Mouse (Mus musculus) MEL (cell line): Measurements from ENCODE around the gene Folr1. TPM values are rescaled to one million over a fixed set of nuclear protein-coding genes. Genes with fewer than 3 reads are reported as not detected.

Experiments
- DNase-seq: peaks from one replicate; pipeline ENCODE4 v3.0.0; 2011; ENCODE audit warnings: low read depth, low spot score
- H3K27ac ChIP-seq: 2 replicates; pipeline ENCODE4 v1.5.1; 2012; ENCODE audit warnings: low read depth, mild to moderate bottlenecking, control low read depth, low read length, moderate library complexity; ENCODE audit not compliant: control insufficient read depth
- H3K27me3 ChIP-seq, 2 experiments: fragments of 150-350 bp in 1 of 2; sonication (generic) in 1 of 2; 2 replicates each; pipeline ENCODE4 v1.6.1; 2012; ENCODE audit warnings: low read length in 2 of 2, mild to moderate bottlenecking in 2 of 2, improper control_type of control experiment in 1 of 2, moderate library complexity in 1 of 2; ENCODE audit not compliant: insufficient read depth in 2 of 2, control insufficient read depth in 1 of 2
- H3K36me3 ChIP-seq, 2 experiments: 2 replicates each; pipeline ENCODE4 v1.6.1; 2012 to 2014; ENCODE audit warnings: low read length in 2 of 2, improper control_type of control experiment in 1 of 2, inconsistent platforms in 1 of 2, mild to moderate bottlenecking in 1 of 2; ENCODE audit not compliant: insufficient read depth in 2 of 2, control insufficient read depth in 1 of 2
- H3K4me1 ChIP-seq, 2 experiments: fragments of 150-350 bp in 1 of 2; sonication (generic) in 1 of 2; 2 replicates each; pipeline ENCODE4 v1.6.1; 2012; ENCODE audit warnings: low read length in 2 of 2, improper control_type of control experiment in 1 of 2, mild to moderate bottlenecking in 1 of 2; ENCODE audit not compliant: insufficient read depth in 2 of 2, control insufficient read depth in 1 of 2
- H3K4me3 ChIP-seq, 2 experiments: fragments of 150-350 bp in 1 of 2; sonication (generic) in 1 of 2; 2 replicates each; pipeline ENCODE4 v1.5.1; 2012; ENCODE audit warnings: low read depth in 2 of 2, low read length in 2 of 2, mild to moderate bottlenecking in 2 of 2, moderate library complexity in 2 of 2, control low read depth in 1 of 2, improper control_type of control experiment in 1 of 2; ENCODE audit not compliant: control insufficient read depth in 1 of 2, insufficient read depth in 1 of 2
- H3K79me2 ChIP-seq: 2 replicates; pipeline ENCODE4 v1.6.1; 2012; ENCODE audit warnings: mild to moderate bottlenecking, low read length, moderate library complexity; ENCODE audit not compliant: control insufficient read depth, poor library complexity, insufficient read depth
- H3K9ac ChIP-seq: 2 replicates; pipeline ENCODE4 v1.6.1; 2012; ENCODE audit warnings: low read depth, mild to moderate bottlenecking, control low read depth, low read length, moderate library complexity; ENCODE audit not compliant: control insufficient read depth, poor library complexity, severe bottlenecking
- H3K9me3 ChIP-seq: fragments of 150-350 bp; sonication (generic); replicated peaks from 2 replicates; pipeline ENCODE4 v1.6.1; 2012; ENCODE audit warnings: mild to moderate bottlenecking, low read length, improper control_type of control experiment, moderate library complexity; ENCODE audit not compliant: insufficient read depth
- CHD1 ChIP-seq: IDR thresholded peaks from 2 replicates; pipeline ENCODE4 v1.6.1; 2012; ENCODE audit warnings: low read depth, mild to moderate bottlenecking, inconsistent platforms, low read length, improper control_type of control experiment
- CHD2 ChIP-seq: IDR thresholded peaks from 2 replicates; pipeline ENCODE4 v1.6.1; 2011; ENCODE audit warnings: low read length, improper control_type of control experiment
- CTCF ChIP-seq, 3 experiments: IDR thresholded peaks in 2 of 3; conservative IDR thresholded peaks in 1 of 3; 2 replicates each; pipeline ENCODE4 v1.5.1; 2011 to 2012; ENCODE audit warnings: low read length in 3 of 3, low read depth in 2 of 3, mild to moderate bottlenecking in 2 of 3, improper control_type of control experiment in 1 of 3, inconsistent platforms in 1 of 3, mixed read lengths in 1 of 3, moderate library complexity in 1 of 3; ENCODE audit not compliant: control insufficient read depth in 1 of 3, insufficient read depth in 1 of 3, poor library complexity in 1 of 3, severe bottlenecking in 1 of 3
- ETS1 ChIP-seq: IDR thresholded peaks from 2 replicates; pipeline ENCODE4 v1.6.1; 2012; ENCODE audit warnings: low read depth, mild to moderate bottlenecking, inconsistent platforms, low read length, improper control_type of control experiment, moderate library complexity
- HCFC1 ChIP-seq: IDR thresholded peaks from 2 replicates; pipeline ENCODE4 v1.6.1; 2012; ENCODE audit warnings: low read depth, mild to moderate bottlenecking, inconsistent platforms, low read length, improper control_type of control experiment, moderate library complexity
- MAFK ChIP-seq: IDR thresholded peaks from 2 replicates; pipeline ENCODE4 v1.6.1; 2011; ENCODE audit warnings: low read depth, mild to moderate bottlenecking, low read length, improper control_type of control experiment, borderline replicate concordance
- MAX ChIP-seq: IDR thresholded peaks from 2 replicates; pipeline ENCODE4 v1.6.1; 2011; ENCODE audit warnings: low read length, improper control_type of control experiment
- MEF2A ChIP-seq: IDR thresholded peaks from 2 replicates; pipeline ENCODE4 v1.6.1; 2014; ENCODE audit warnings: low read depth, mild to moderate bottlenecking, inconsistent platforms, low read length, improper control_type of control experiment; ENCODE audit not compliant: poor library complexity, insufficient replicate concordance, severe bottlenecking; ENCODE audit errors: extremely low read depth
- MXI1 ChIP-seq: IDR thresholded peaks from 2 replicates; pipeline ENCODE4 v1.6.1; 2011; ENCODE audit warnings: mild to moderate bottlenecking, low read depth, low read length, improper control_type of control experiment
- MYC ChIP-seq: IDR thresholded peaks from 2 replicates; pipeline ENCODE4 v1.6.1; 2011; ENCODE audit warnings: low read depth, mild to moderate bottlenecking, low read length, improper control_type of control experiment, moderate library complexity
- NELFE ChIP-seq: IDR thresholded peaks from 2 replicates; pipeline ENCODE4 v1.6.1; 2011; ENCODE audit warnings: low read depth, low read length, improper control_type of control experiment
- NRF1 ChIP-seq: IDR thresholded peaks from 2 replicates; pipeline ENCODE4 v1.6.1; 2014; ENCODE audit warnings: low read depth, mild to moderate bottlenecking, inconsistent platforms, low read length, improper control_type of control experiment, moderate library complexity; ENCODE audit not compliant: poor library complexity, insufficient read depth, severe bottlenecking
- RCOR1 ChIP-seq: IDR thresholded peaks from 2 replicates; pipeline ENCODE4 v1.6.1; 2012; ENCODE audit warnings: low read depth, mild to moderate bottlenecking, inconsistent platforms, low read length, improper control_type of control experiment
- SIN3A ChIP-seq: IDR thresholded peaks from 2 replicates; pipeline ENCODE4 v1.6.1; 2012; ENCODE audit warnings: low read length, improper control_type of control experiment, inconsistent platforms
- TAL1 ChIP-seq: IDR thresholded peaks from 2 replicates; pipeline ENCODE4 v1.6.1; 2012; ENCODE audit warnings: mild to moderate bottlenecking, inconsistent platforms, low read length, moderate library complexity, mixed read lengths
- TBP ChIP-seq: IDR thresholded peaks from 2 replicates; pipeline ENCODE4 v1.8.0; 2011; ENCODE audit warnings: low read depth, low read length, improper control_type of control experiment
- TCF12 ChIP-seq: IDR thresholded peaks from 2 replicates; pipeline ENCODE4 v1.6.1; 2014; ENCODE audit warnings: low read depth, mild to moderate bottlenecking, inconsistent platforms, low read length, improper control_type of control experiment, moderate library complexity
- UBTF ChIP-seq: IDR thresholded peaks from 2 replicates; pipeline ENCODE4 v1.6.1; 2012; ENCODE audit warnings: low read depth, mild to moderate bottlenecking, inconsistent platforms, low read length, improper control_type of control experiment, moderate library complexity, borderline replicate concordance; ENCODE audit not compliant: insufficient read depth
- USF2 ChIP-seq, 2 experiments: IDR thresholded peaks; 2 replicates each; pipeline ENCODE4 v1.6.1; 2011 to 2012; ENCODE audit warnings: improper control_type of control experiment in 2 of 2, low read length in 2 of 2, borderline replicate concordance in 1 of 2, inconsistent platforms in 1 of 2, low read depth in 1 of 2, mild to moderate bottlenecking in 1 of 2; ENCODE audit not compliant: insufficient read depth in 1 of 2
- ZC3H11A ChIP-seq: IDR thresholded peaks from 2 replicates; pipeline ENCODE4 v1.6.1; 2012; ENCODE audit warnings: low read depth, mild to moderate bottlenecking, inconsistent platforms, low read length, improper control_type of control experiment
- ZMIZ1 ChIP-seq: IDR thresholded peaks from 2 replicates; pipeline ENCODE4 v1.6.1; 2012; ENCODE audit warnings: low read depth, mild to moderate bottlenecking, inconsistent platforms, low read length, improper control_type of control experiment, moderate library complexity
- ZNF384 ChIP-seq: IDR thresholded peaks from 2 replicates; pipeline ENCODE4 v1.6.1; 2012; ENCODE audit warnings: low read depth, mild to moderate bottlenecking, inconsistent platforms, low read length, improper control_type of control experiment
- polyA plus RNA-seq, 2 experiments: library from polyadenylated mRNA; stranded (reverse) in 1 of 2; unstranded in 1 of 2; fragments of >175 nt in 1 of 2; fragments of >200 nt in 1 of 2; gene quantifications; 2 replicates each; pipeline versions ENCODE4 v1.2.1 to v1.2.4; 2012; ENCODE audit warnings: low replicate concordance in 2 of 2, low read depth in 1 of 2; ENCODE audit not compliant: insufficient read length in 2 of 2, insufficient read depth in 1 of 2, missing spikeins in 1 of 2
- total RNA-seq: library from RNA; depleted of rRNA; stranded (reverse); fragments of 300-350 nt; gene quantifications from 2 replicates; pipeline ENCODE4 v1.2.3, GENCODE M21; 2012

Folr1 gene
- total and polyA plus RNA-seq, 3 experiments = 0.07 to 0.12 TPM; not detected in 1

DNA sequence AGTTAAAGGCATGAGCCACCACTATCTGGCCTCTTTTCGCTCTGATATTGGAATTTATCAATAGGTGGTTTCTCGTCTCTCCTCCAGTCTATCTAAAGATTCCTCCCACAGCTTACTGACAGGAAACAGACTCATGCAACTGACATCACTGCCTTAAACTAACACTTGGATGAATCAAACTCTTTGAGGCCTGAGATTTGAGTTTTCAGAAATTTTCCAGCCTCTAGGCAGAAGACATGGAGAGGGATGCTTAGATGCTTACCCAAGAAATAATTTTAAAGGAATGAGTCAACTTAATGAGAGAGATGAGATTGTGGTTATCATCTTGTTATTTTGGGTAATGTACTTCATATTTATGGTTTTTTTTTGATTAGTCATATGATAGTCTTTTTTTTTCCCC lies 16.8 kb downstream of the Folr1 start:
- H3K9ac ChIP-seq = no peak overlapping the region
- H3K36me3 ChIP-seq = no peaks in the 10 kb centered on the region; a peak in 1 of 4 replicates
- no peak for TF ChIP-seq TBP
- no peak for TF ChIP-seq MAX
- no peak for TF ChIP-seq ETS1
- TF ChIP-seq CTCF (IDR thresholded peaks at IDR 0.05 in 2 of 3, conservative IDR thresholded peaks at IDR 0.05 in 1 of 3; ENCODE audit: control insufficient read depth in 1 of 3, insufficient read depth in 1 of 3, low read depth in 2 of 3, low read length in 3 of 3, poor library complexity in 1 of 3, severe bottlenecking in 1 of 3) = no peak
- TF ChIP-seq TAL1 = no peak
- no peaks in the 10 kb centered on the region for H3K9me3 ChIP-seq
- DNase-seq = no peak
- H3K79me2 ChIP-seq = no peaks in the 10 kb centered on the region
- H3K4me3 ChIP-seq = no peak overlapping the region
- peaks cover 0 to 7% of the 10 kb centered on the region in 2 experiments; a peak in 2 of 4 replicates for H3K4me1 ChIP-seq
- H3K27me3 ChIP-seq = no peaks in the 10 kb centered on the region
- no peak overlapping the region for H3K27ac ChIP-seq

- no peak for DNase-seq
- H3K4me3 ChIP-seq = no peak overlapping the region
- no peak overlapping the region for H3K9ac ChIP-seq
- no peaks in the 10 kb centered on the region for H3K27me3 ChIP-seq
- H3K4me1 ChIP-seq = 0 out of 4 replicates have a peak, but pooled peaks cover 0 to 3% of the 10 kb centered on the region in 2 experiments
- H3K36me3 ChIP-seq = no peaks in the 10 kb centered on the region
- TF ChIP-seq ETS1 (no peak), TCF12 (no peak), TBP (no peak), NRF1 (no peak), CHD1 (no peak), ZMIZ1 (no peak)
- H3K9me3 ChIP-seq = no peaks in the 10 kb centered on the region
- no peak overlapping the region for H3K27ac ChIP-seq
- H3K79me2 ChIP-seq = no peaks in the 10 kb centered on the region
Observed at GRCm38 (mm10) chr7:101852846-101853245, 17.7 kb downstream of the Folr1 start.

- H3K9ac ChIP-seq = no peak overlapping the region
- H3K9me3 ChIP-seq = no peaks in the 10 kb centered on the region
- H3K4me1 ChIP-seq = 0 out of 4 replicates have a peak, but pooled peaks cover 0 to 3% of the 10 kb centered on the region in 2 experiments
- H3K27me3 ChIP-seq = no peaks in the 10 kb centered on the region
- H3K4me3 ChIP-seq = no peak overlapping the region
- H3K36me3 ChIP-seq = no peaks in the 10 kb centered on the region
- no peak overlapping the region for H3K27ac ChIP-seq
- TF ChIP-seq MAX (no peak), MYC (no peak), TBP (no peak), NRF1 (no peak), MAFK (no peak), ZC3H11A (no peak), NELFE (no peak), MEF2A (no peak), UBTF (no peak), ZNF384 (no peak), ETS1 (no peak), MXI1 (no peak), RCOR1 (no peak), CHD1 (no peak), CHD2 (no peak), HCFC1 (no peak), USF2 (IDR thresholded peaks at IDR 0.05; ENCODE audit: borderline replicate concordance in 1 of 2, insufficient read depth in 1 of 2, low read depth in 1 of 2, low read length in 2 of 2) (no peak), SIN3A (no peak)
- no peak for DNase-seq
- H3K79me2 ChIP-seq = no peaks in the 10 kb centered on the region
Observed at GRCm38 (mm10) chr7:101851689-101852088, 18.9 kb downstream of the Folr1 start.
